Mouse (Mus musculus): Measurements from ENCODE around the gene Trpm7. TPM values are rescaled to one million over a fixed set of nuclear protein-coding genes. Genes with fewer than 3 reads are reported as not detected.

The Trpm7 gene
- polyA plus RNA-seq, 1 experiment: 13.5 TPM

GRCm38 (mm10) chr2:126772217-126772616, 103.8 kb downstream of the Trpm7 start:
- TF ChIP-seq CTCF (conservative IDR thresholded peaks at IDR 0.05; ENCODE audit: insufficient read depth, insufficient read length, low read depth, low read length) (no peak), POLR2A (IDR thresholded peaks at IDR 0.05; ENCODE audit: low read depth, low read length) (no peak)
- DNase-seq: no peak
- no peaks in the 10 kb centered on the region for H3K27me3 ChIP-seq (replicated peaks; ENCODE audit: control insufficient read depth, insufficient read depth, low read length)
- H3K36me3 ChIP-seq (ENCODE audit: control insufficient read depth, insufficient read depth, low read length): no peaks in the 10 kb centered on the region
- no peak overlapping the region for H3K27ac ChIP-seq (ENCODE audit: insufficient read depth, low read depth, low read length)
- WGBS: 87% methylated on average over 5 of the region's 5 CpGs
- H3K4me3 ChIP-seq (ENCODE audit: insufficient read depth, low read depth, low read length): no peak overlapping the region
- no peaks in the 10 kb centered on the region for H3K4me1 ChIP-seq (ENCODE audit: control insufficient read depth, insufficient read depth, low read length)

DNA sequence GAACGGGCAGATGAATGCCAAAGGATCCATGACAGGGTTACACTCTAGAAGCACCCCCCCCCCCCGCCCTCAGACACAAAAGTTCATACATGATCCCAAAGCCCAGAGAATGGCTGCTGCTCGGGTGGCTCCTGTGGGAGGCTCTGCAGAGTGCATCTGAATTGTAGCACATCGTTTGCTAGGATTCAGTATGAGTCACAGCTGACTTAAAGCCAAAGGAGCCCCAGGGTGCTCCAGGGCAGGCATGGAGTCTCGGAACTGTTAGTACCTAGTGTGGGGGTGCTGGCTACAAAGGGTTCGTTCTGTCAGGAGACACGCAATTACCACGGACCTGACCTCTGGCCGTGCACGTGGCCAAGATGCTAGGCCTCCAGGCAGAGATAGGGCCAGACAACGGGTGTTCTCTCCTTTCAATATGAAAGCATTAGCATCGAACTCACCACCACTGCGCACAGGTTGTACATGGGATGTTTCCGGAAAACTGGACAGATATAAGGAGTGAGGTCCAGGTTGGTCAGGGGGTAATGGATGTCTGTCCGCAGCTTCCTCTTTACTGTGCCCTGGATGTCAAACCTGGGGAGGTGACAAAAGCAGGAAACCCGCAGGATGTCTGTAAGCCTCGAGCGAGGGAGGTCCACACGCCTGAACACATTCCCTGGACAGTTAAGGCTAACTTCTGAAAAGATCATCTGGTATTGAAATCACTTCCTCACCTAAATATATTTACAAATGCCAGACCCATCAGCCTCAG, 106.4 kb downstream of the Trpm7 start:
- Histone ChIP-seq H3K36me3 (ENCODE audit: control insufficient read depth, insufficient read depth, low read length) (no peaks in the 10 kb centered on the region), H3K27ac (ENCODE audit: insufficient read depth, low read depth, low read length) (no peak overlapping the region), H3K4me1 (ENCODE audit: control insufficient read depth, insufficient read depth, low read length) (no peaks in the 10 kb centered on the region), H3K4me3 (ENCODE audit: insufficient read depth, low read depth, low read length) (no peak overlapping the region), H3K27me3 (replicated peaks; ENCODE audit: control insufficient read depth, insufficient read depth, low read length) (no peaks in the 10 kb centered on the region)
- TF ChIP-seq CTCF (conservative IDR thresholded peaks at IDR 0.05; ENCODE audit: insufficient read depth, insufficient read length, low read depth, low read length): no peak
- TF ChIP-seq POLR2A (IDR thresholded peaks at IDR 0.05; ENCODE audit: low read depth, low read length): no peak
- WGBS: 57% methylated on average over 19 of the region's 19 CpGs
- no peak for DNase-seq

DNA sequence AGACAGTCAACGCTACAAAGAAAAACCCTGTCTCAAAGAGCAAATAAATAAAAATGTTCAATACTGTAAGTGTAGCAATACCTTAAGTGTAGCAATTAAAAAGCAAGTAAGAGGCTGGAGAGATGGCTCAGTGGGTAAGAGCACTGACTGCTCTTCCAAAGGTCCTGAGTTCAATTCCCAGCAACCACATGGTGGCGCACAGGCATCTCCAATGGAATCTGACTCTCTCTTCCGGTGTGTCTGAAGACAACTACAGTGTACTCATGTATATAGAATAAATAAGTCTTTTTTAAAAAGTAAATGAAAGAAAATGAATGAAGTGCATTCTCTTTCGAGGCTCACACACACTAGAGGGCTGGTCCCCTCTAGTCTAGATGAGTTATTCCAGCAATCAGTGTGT, 107.8 kb downstream of the Trpm7 start:
- H3K27me3 ChIP-seq (replicated peaks; ENCODE audit: control insufficient read depth, insufficient read depth, low read length): no peaks in the 10 kb centered on the region
- H3K4me1 ChIP-seq (ENCODE audit: control insufficient read depth, insufficient read depth, low read length): no peaks in the 10 kb centered on the region
- H3K4me3 ChIP-seq (ENCODE audit: insufficient read depth, low read depth, low read length): no peak overlapping the region
- no peak for DNase-seq
- TF ChIP-seq CTCF (conservative IDR thresholded peaks at IDR 0.05; ENCODE audit: insufficient read depth, insufficient read length, low read depth, low read length) (peak; percentile 35; the same call in 1 of the 2 replicates), POLR2A (IDR thresholded peaks at IDR 0.05; ENCODE audit: low read depth, low read length) (no peak)
- H3K27ac ChIP-seq (ENCODE audit: insufficient read depth, low read depth, low read length): no peak overlapping the region
- 75% methylated on average over 4 of the region's 4 CpGs for WGBS
- H3K36me3 ChIP-seq (ENCODE audit: control insufficient read depth, insufficient read depth, low read length): no peaks in the 10 kb centered on the region

DNA sequence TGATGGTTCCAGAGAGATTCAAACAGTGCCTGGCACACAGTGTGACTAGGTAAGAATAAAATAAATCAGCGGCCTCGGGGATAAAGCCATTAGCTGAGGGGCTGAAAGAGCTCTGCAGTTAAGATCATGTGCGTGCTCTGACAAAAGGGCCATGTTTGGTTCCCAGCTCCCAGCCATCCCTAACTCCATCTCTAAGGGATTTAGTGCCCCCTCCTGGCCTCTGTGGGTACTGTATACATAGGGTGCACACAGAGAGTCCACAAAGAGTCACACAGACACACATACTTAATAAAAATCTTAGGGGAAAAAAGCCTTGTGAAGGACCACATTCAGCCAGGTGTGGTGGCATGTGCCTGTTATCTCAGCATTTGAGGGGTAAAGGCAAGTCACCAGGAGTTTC, 108.4 kb downstream of the Trpm7 start:
- Histone ChIP-seq H3K27me3 (replicated peaks; ENCODE audit: control insufficient read depth, insufficient read depth, low read length) (no peaks in the 10 kb centered on the region), H3K4me1 (ENCODE audit: control insufficient read depth, insufficient read depth, low read length) (no peaks in the 10 kb centered on the region), H3K4me3 (ENCODE audit: insufficient read depth, low read depth, low read length) (no peak overlapping the region), H3K36me3 (ENCODE audit: control insufficient read depth, insufficient read depth, low read length) (no peaks in the 10 kb centered on the region), H3K27ac (ENCODE audit: insufficient read depth, low read depth, low read length) (no peak overlapping the region)
- over 99% methylated on average over 3 of the region's 3 CpGs for WGBS
- TF ChIP-seq CTCF (conservative IDR thresholded peaks at IDR 0.05; ENCODE audit: insufficient read depth, insufficient read length, low read depth, low read length) (no peak), POLR2A (IDR thresholded peaks at IDR 0.05; ENCODE audit: low read depth, low read length) (no peak)
- no peak for DNase-seq

GRCm38 (mm10) chr2:126765867-126766582, 110.0 kb downstream of the Trpm7 start:
- Histone ChIP-seq H3K36me3 (ENCODE audit: control insufficient read depth, insufficient read depth, low read length) (no peaks in the 10 kb centered on the region; the same call in 1 of the 2 replicates), H3K4me3 (ENCODE audit: insufficient read depth, low read depth, low read length) (no peak overlapping the region), H3K27me3 (replicated peaks; ENCODE audit: control insufficient read depth, insufficient read depth, low read length) (no peaks in the 10 kb centered on the region), H3K4me1 (ENCODE audit: control insufficient read depth, insufficient read depth, low read length) (no peaks in the 10 kb centered on the region), H3K27ac (ENCODE audit: insufficient read depth, low read depth, low read length) (no peak overlapping the region)
- TF ChIP-seq CTCF (conservative IDR thresholded peaks at IDR 0.05; ENCODE audit: insufficient read depth, insufficient read length, low read depth, low read length): no peak
- no peak for TF ChIP-seq POLR2A (IDR thresholded peaks at IDR 0.05; ENCODE audit: low read depth, low read length)
- DNase-seq: no peak
- 30% methylated on average over 11 of the region's 11 CpGs for WGBS

- Histone ChIP-seq H3K4me1 (ENCODE audit: control insufficient read depth, insufficient read depth, low read length) (no peaks in the 10 kb centered on the region), H3K27ac (ENCODE audit: insufficient read depth, low read depth, low read length) (no peak overlapping the region), H3K4me3 (ENCODE audit: insufficient read depth, low read depth, low read length) (no peak overlapping the region), H3K27me3 (replicated peaks; ENCODE audit: control insufficient read depth, insufficient read depth, low read length) (no peaks in the 10 kb centered on the region), H3K36me3 (ENCODE audit: control insufficient read depth, insufficient read depth, low read length) (peaks cover 14% of the 10 kb centered on the region)
- no peak for DNase-seq
- 93% methylated on average over 7 of the region's 7 CpGs for WGBS
- TF ChIP-seq POLR2A (IDR thresholded peaks at IDR 0.05; ENCODE audit: low read depth, low read length) (no peak), CTCF (conservative IDR thresholded peaks at IDR 0.05; ENCODE audit: insufficient read depth, insufficient read length, low read depth, low read length) (no peak)
These were observed 116.7 kb downstream of the Trpm7 start for GRCm38 (mm10) chr2:126759351-126759750.

- no peak overlapping the region for H3K4me3 ChIP-seq (ENCODE audit: insufficient read depth, low read depth, low read length)
- no peak for TF ChIP-seq CTCF (conservative IDR thresholded peaks at IDR 0.05; ENCODE audit: insufficient read depth, insufficient read length, low read depth, low read length)
- no peak for TF ChIP-seq POLR2A (IDR thresholded peaks at IDR 0.05; ENCODE audit: low read depth, low read length)
- H3K4me1 ChIP-seq (ENCODE audit: control insufficient read depth, insufficient read depth, low read length): no peaks in the 10 kb centered on the region
- DNase-seq: no peak
- peaks cover 16% of the 10 kb centered on the region for H3K36me3 ChIP-seq (ENCODE audit: control insufficient read depth, insufficient read depth, low read length)
- no peaks in the 10 kb centered on the region for H3K27me3 ChIP-seq (replicated peaks; ENCODE audit: control insufficient read depth, insufficient read depth, low read length)
- H3K27ac ChIP-seq (ENCODE audit: insufficient read depth, low read depth, low read length): no peak overlapping the region
- 98% methylated on average over 6 of the region's 6 CpGs for WGBS
These were observed 120.4 kb downstream of the Trpm7 start for GRCm38 (mm10) chr2:126755664-126756063.

All from kidney, adult 2 months (tissue).